Mouse (Mus musculus) stomach, embryonic 15.5 days (tissue): ENCODE measurements around the gene Adap2. TPM values are rescaled to one million over a fixed set of nuclear protein-coding genes. Genes with fewer than 3 reads are reported as not detected.
A peak's percentile ranks its signal among the peaks of the same experiment; 100 is the strongest.

ENCODE experiments used
- ATAC-seq: fragments of 200-750 bp; cut with Nextera tagmentation; 2 replicates; pipeline ENCODE4 v1.8.0; 2017; ENCODE audit warnings: low read depth, moderate number of reproducible peaks, moderate TSS enrichment; ENCODE audit not compliant: insufficient read depth, low FRiP score
- H3K27ac ChIP-seq: fragments of 300-500 bp; sonication (generic); 2 replicates; pipeline ENCODE4 v1.5.1; 2015; ENCODE audit warnings: mild to moderate bottlenecking, inconsistent platforms
- H3K27me3 ChIP-seq: fragments of 300-500 bp; sonication (generic); replicated peaks from 2 replicates; pipeline ENCODE4 v1.6.1; 2015; ENCODE audit warnings: inconsistent platforms
- H3K36me3 ChIP-seq: fragments of 300-500 bp; sonication (generic); 2 replicates; pipeline ENCODE4 v1.6.1; 2015; ENCODE audit warnings: inconsistent platforms
- H3K4me1 ChIP-seq: fragments of 300-500 bp; sonication (generic); 2 replicates; pipeline ENCODE4 v1.6.1; 2015; ENCODE audit warnings: inconsistent platforms
- H3K4me2 ChIP-seq: fragments of 300-500 bp; sonication (generic); 2 replicates; pipeline ENCODE4 v1.6.1; 2015; ENCODE audit warnings: mild to moderate bottlenecking, inconsistent platforms
- H3K4me3 ChIP-seq: fragments of 300-500 bp; sonication (generic); replicated peaks from 2 replicates; pipeline ENCODE4 v1.5.1; 2015; ENCODE audit warnings: inconsistent platforms
- H3K9ac ChIP-seq: fragments of 300-500 bp; sonication (generic); 2 replicates; pipeline ENCODE4 v1.6.1; 2015; ENCODE audit warnings: inconsistent platforms
- H3K9me3 ChIP-seq: fragments of 300-500 bp; sonication (generic); 2 replicates; pipeline ENCODE4 v1.6.1; 2016; ENCODE audit warnings: inconsistent platforms
- WGBS: fragments of 180-500 bp; shearing (Covaris S2); methylation state at CpG from one replicate; pipeline ENCODE4 v1.1.7; 2015; 5-methylcytosine and 5-hydroxymethylcytosine counted together
- polyA plus RNA-seq: library from polyadenylated mRNA; unstranded; fragments of >200 nt; fragmentation: Nextera tagmentation; extraction: Ambion mirVana; gene quantifications from 2 replicates; pipeline ENCODE4 v1.2.1, GENCODE M21; 2015

Adap2 gene
- polyA plus RNA-seq, 1 experiment from 2014 or later: 4.2 TPM

DNA sequence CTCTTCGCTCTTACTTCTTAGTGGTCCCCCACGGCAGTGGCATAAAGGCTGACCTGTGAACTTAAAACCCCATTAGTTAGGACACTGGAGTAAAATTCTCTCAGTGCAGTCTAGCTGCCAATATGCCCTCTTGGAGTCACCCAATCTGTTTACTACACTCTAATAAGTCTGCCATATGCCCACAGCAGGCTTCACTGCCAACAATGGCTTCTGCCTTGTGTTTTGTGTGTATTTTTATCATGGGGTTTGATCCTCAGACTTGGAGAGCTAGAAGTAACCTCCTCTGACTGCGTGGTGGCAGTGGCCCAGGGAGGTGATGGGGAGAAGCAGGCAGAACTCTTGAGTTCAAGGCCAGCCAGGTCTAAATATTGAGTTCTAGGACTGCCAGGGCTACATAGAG lies 50.1 kb downstream of the Adap2 start:
- Histone ChIP-seq H3K4me3 (no peak overlapping the region), H3K27ac (no peak overlapping the region), H3K9ac (no peak overlapping the region), H3K27me3 (no peaks in the 10 kb centered on the region), H3K9me3 (no peaks in the 10 kb centered on the region), H3K36me3 (no peaks in the 10 kb centered on the region), H3K4me2 (no peak overlapping the region), H3K4me1 (no peaks in the 10 kb centered on the region)
- 70% methylated on average over 3 of the region's 3 CpGs for WGBS
- ATAC-seq: no peak

GRCm38 (mm10) chr11:80204941-80205340 lies 51.0 kb downstream of the Adap2 start:
- ATAC-seq: no peak
- 60% methylated on average over 5 of the region's 5 CpGs for WGBS

DNA sequence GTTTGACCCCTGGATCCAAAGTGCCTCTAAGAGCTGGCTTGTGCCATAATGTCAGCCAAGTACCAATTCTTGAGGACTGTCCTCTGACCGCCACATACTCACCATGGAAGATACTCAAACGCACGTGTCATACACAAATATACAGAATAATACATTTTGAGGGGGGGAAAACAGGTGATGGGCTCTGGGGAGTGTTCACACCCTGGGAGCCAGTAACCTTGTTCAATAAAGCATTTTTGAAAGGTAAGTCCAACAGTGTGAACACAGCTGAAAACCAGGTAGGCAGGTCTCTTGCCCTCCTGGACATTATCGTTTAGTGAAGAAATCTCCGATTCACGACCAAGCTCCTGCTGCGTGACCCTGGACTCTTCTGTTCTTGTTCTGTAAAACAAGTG lies 54.6 kb downstream of the Adap2 start:
- H3K4me3 ChIP-seq: peak overlapping the region; percentile 100

More at GRCm38 (mm10) chr11:80204941-80205340, 51.0 kb downstream of the Adap2 start:
- H3K27me3 ChIP-seq: no peaks in the 10 kb centered on the region
- no peak overlapping the region for H3K27ac ChIP-seq
- H3K4me3 ChIP-seq: no peak overlapping the region
- no peaks in the 10 kb centered on the region for H3K4me1 ChIP-seq
- no peak overlapping the region for H3K9ac ChIP-seq
- H3K4me2 ChIP-seq: no peak overlapping the region
- no peaks in the 10 kb centered on the region for H3K9me3 ChIP-seq
- no peaks in the 10 kb centered on the region for H3K36me3 ChIP-seq

GRCm38 (mm10) chr11:80208860-80209800 lies 55.2 kb downstream of the Adap2 start, which contains the start of gene Rhot1:
TSS of gene Rhot1 (plus strand) at chr11:80209019.
- Histone ChIP-seq H3K9me3 (no peaks in the 10 kb centered on the region), H3K27ac (peak within 1 kb of the TSS; percentile 96), H3K27me3 (no peaks in the 10 kb centered on the region), H3K36me3 (no peaks in the 10 kb centered on the region), H3K4me3 (peak within 1 kb of the TSS; percentile 100), H3K4me2 (peak within 1 kb of the TSS; percentile 53), H3K4me1 (0 out of 2 replicates have a peak, but pooled peaks cover 3% of the 10 kb centered on the region), H3K9ac (peak within 1 kb of the TSS; percentile 98)
- peak; percentile 93 for ATAC-seq
- under 1% methylated on average over 78 of the region's 78 CpGs for WGBS

More for the DNA sequence above, 54.6 kb downstream of the Adap2 start:
- Histone ChIP-seq H3K9ac (no peak overlapping the region), H3K9me3 (no peaks in the 10 kb centered on the region), H3K36me3 (no peaks in the 10 kb centered on the region), H3K4me1 (0 out of 2 replicates have a peak, but pooled peaks cover 3% of the 10 kb centered on the region), H3K27ac (no peak overlapping the region), H3K4me2 (no peak overlapping the region), H3K27me3 (no peaks in the 10 kb centered on the region)
- WGBS: 36% methylated on average over 7 of the region's 7 CpGs
- ATAC-seq: 0 out of 2 replicates have a peak, but pooled peaks have one; percentile 8

DNA sequence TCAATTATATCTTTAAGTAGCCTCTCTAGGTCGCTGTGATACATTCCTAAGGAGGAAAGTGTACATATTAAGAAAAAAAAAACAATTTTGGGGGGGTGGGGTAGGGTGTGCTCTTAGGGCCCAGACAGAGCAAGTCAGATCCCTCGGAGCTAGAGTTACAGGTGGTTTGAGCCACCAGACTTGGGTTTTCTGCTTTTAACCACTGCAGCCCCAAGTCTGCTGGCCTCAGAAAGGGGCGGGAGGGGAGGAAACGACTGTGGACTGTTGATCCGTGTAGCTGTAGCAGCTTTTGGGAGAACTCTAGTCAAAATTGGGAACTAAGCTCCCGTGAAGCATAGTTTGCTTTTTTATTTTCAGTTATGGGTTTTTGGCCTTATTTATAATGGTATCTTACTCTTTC lies 56.4 kb downstream of the Adap2 start:
- Histone ChIP-seq H3K36me3 (no peaks in the 10 kb centered on the region), H3K4me2 (peak overlapping the region; percentile 53), H3K9ac (no peak overlapping the region), H3K9me3 (no peaks in the 10 kb centered on the region), H3K27ac (no peak overlapping the region), H3K27me3 (no peaks in the 10 kb centered on the region), H3K4me3 (peak overlapping the region; percentile 100; the same call in 1 of the 2 replicates), H3K4me1 (0 out of 2 replicates have a peak, but pooled peaks cover 3% of the 10 kb centered on the region)
- whole genome bisulfite sequencing: 39% methylated on average over 6 of the region's 6 CpGs
- ATAC-seq: no peak

GRCm38 (mm10) chr11:80212282-80212681 lies 58.4 kb downstream of the Adap2 start:
- H3K9me3 ChIP-seq: no peaks in the 10 kb centered on the region
- H3K9ac ChIP-seq: no peak overlapping the region
- no peak overlapping the region for H3K27ac ChIP-seq
- 81% methylated on average over 2 of the region's 2 CpGs for WGBS
- H3K27me3 ChIP-seq: no peaks in the 10 kb centered on the region
- 0 out of 2 replicates have a peak, but pooled peaks cover 3% of the 10 kb centered on the region for H3K4me1 ChIP-seq
- no peak overlapping the region for H3K4me3 ChIP-seq
- no peak for ATAC-seq
- H3K4me2 ChIP-seq: no peak overlapping the region
- no peaks in the 10 kb centered on the region for H3K36me3 ChIP-seq

GRCm38 (mm10) chr11:80215291-80215690 lies 61.4 kb downstream of the Adap2 start:
- Histone ChIP-seq H3K27ac (no peak overlapping the region), H3K36me3 (no peaks in the 10 kb centered on the region), H3K4me3 (no peak overlapping the region), H3K4me2 (no peak overlapping the region), H3K27me3 (no peaks in the 10 kb centered on the region), H3K4me1 (peaks cover 8% of the 10 kb centered on the region; the same call in 1 of the 2 replicates), H3K9me3 (no peaks in the 10 kb centered on the region), H3K9ac (no peak overlapping the region)
- WGBS: 78% methylated on average over 3 of the region's 3 CpGs
- ATAC-seq: no peak

DNA sequence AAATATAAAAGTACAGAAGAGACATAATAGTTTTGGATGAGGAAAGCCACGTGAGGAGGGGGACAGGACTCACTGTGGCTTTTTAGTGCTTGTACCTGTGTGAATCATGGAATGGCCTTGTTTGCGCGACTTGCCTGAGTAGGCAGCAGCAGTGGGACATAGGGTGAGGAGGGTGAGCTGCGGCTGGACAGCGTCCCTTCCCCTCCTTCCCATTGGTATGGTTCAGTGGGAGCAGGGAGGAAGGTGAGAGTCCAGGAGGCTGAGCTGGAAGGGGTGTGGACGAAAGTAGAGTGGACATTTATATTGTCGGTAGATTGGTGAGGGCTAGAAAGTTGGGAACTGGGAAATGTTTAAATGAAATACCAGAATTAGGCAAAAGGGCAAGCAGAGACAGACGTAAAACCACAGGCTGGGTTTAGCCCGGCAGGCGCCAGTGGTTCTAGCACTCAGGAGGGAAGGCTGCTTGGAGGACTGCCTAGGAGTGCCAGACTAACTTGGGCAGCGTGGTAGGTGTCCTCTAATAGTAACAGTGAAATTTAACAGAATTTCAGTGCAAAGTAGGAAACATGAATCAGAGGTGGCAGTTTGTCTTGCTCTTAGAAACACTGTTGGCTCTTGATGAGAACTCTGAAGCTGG lies 64.9 kb downstream of the Adap2 start:
- Histone ChIP-seq H3K36me3 (peaks cover 4% of the 10 kb centered on the region; the same call in 1 of the 2 replicates), H3K27ac (no peak overlapping the region), H3K27me3 (no peaks in the 10 kb centered on the region), H3K4me1 (peaks cover 5% of the 10 kb centered on the region; the same call in 1 of the 2 replicates), H3K4me2 (no peak overlapping the region), H3K9ac (no peak overlapping the region), H3K9me3 (no peaks in the 10 kb centered on the region), H3K4me3 (no peak overlapping the region)
- WGBS: 82% methylated on average over 11 of the region's 11 CpGs
- ATAC-seq: no peak

Other genes starting within 250 kb of the Adap2 start
- 41.9 and 46.3 TPM in 2 replicates for gene Utp6, start 191.7 kb upstream of the Adap2 start, polyA plus RNA-seq
- 21.3 and 22.1 TPM in 2 replicates for gene Suz12, start 161.0 kb upstream of the Adap2 start, polyA plus RNA-seq
- gene Crlf3, start 73.1 kb upstream of the Adap2 start, polyA plus RNA-seq: 31.0 and 39.5 TPM in 2 replicates
- 9.3 and 9.6 TPM in 2 replicates for gene Atad5, start 64.7 kb upstream of the Adap2 start, polyA plus RNA-seq
- gene Tefm, start 11.9 kb upstream of the Adap2 start, polyA plus RNA-seq: 26.5 and 27.8 TPM in 2 replicates
- gene Rnf135, start 29.7 kb downstream of the Adap2 start, polyA plus RNA-seq: 10.3 and 12.5 TPM in 2 replicates
- 47.7 and 49.0 TPM in 2 replicates for gene Rhot1, start 54.9 kb downstream of the Adap2 start, polyA plus RNA-seq
- 4.1 and 4.5 TPM in 2 replicates for gene Rhbdl3, start 146.8 kb downstream of the Adap2 start, polyA plus RNA-seq
- 18.1 and 20.5 TPM in 2 replicates for gene 5730455P16Rik, start 223.9 kb downstream of the Adap2 start, polyA plus RNA-seq
- 188 and 203 TPM in 2 replicates for gene Zfp207, start 229.2 kb downstream of the Adap2 start, polyA plus RNA-seq